Mouse (Mus musculus): ENCODE results near the gene Patl1.
A peak's percentile ranks its signal among the peaks of the same experiment; 100 is the strongest.
"Not testable (repeated sequence)": the region's sequence is repeated elsewhere in the genome, so short reads cannot be mapped to it uniquely, and the experiment has no call there.

Patl1 gene

DNA sequence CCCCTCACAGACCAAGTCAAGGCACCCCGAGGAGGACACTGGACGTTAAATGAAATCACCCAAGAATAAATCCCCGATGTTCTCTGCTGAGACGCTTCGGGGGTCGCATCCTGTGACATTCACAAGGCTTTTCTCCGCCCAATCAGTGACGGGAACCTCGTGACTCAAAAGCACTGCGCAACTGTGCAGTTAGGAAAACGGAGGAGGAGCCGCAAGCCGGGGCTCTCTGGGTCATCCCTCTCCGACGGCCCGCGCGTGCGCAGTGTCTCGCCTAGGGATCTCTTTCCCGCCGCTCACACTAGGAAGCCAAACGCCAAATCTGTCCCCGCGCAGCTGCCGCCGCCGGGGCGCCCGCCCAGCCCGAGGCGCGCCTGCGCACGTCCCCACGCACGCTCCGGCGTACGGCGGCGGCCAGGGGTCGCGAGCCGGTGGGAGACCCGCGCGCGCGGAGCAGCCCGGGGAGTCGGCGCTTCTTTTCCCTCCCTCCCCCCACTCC is at the start of gene Patl1:
Gene Patl1, plus strand, starts transcription at position 363 of the 496 bp plus-strand sequence.
- peak; percentile 94 for DNase-seq (ENCODE audit: low spot score)

- DNase-seq (ENCODE audit: low spot score): no peak
Measured at GRCm38 (mm10) chr19:11867837-11868236, 44.4 kb upstream of the Patl1 start.

- no peak for DNase-seq (ENCODE audit: low spot score)
Measured at GRCm38 (mm10) chr19:11875006-11875405, 37.2 kb upstream of the Patl1 start, which contains the start of gene Olfr1419. Gene Olfr1419, minus strand, starts transcription at chr19:11875106.

GRCm38 (mm10) chr19:11878404-11878803 is 33.8 kb upstream of the Patl1 start:
- DNase-seq (ENCODE audit: low spot score): not testable (repeated sequence)

GRCm38 (mm10) chr19:11886265-11886664 is 25.9 kb upstream of the Patl1 start, which contains the start of gene Olfr1420:
Gene Olfr1420, plus strand, starts transcription at chr19:11886565.
- DNase-seq (ENCODE audit: low spot score): no peak

- no peak for DNase-seq (ENCODE audit: low spot score)
Measured at GRCm38 (mm10) chr19:11911021-11911420, 1.2 kb upstream of the Patl1 start.

DNA sequence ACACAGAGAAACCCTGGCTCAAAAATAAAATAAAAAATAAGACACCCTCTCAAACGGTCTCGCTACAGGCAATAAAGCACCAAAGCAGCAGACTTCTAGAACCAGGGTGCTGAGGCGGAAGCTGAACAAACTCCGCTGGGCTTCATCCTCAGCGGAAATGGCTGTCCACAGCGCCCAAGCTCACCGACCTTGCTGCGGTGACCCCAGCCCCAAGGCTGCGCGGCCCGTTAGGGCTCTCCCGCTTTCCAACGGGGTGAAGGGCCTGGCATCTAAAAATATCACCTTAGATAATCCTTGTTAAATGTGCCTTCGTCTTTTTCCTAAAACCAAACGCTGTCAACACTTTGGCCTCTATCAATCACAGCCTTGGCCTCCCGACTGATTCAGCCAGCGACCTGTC is 596 bp upstream of the Patl1 start:
- no peak for DNase-seq (ENCODE audit: low spot score)

GRCm38 (mm10) chr19:11912533-11913121 is 428 bp downstream of the Patl1 start:
- DNase-seq (ENCODE audit: low spot score): peak; percentile 33

GRCm38 (mm10) chr19:11915804-11916203 is 3.6 kb downstream of the Patl1 start:
- no peak for DNase-seq (ENCODE audit: low spot score)

GRCm38 (mm10) chr19:11922068-11922467 is 9.9 kb downstream of the Patl1 start:
- DNase-seq (ENCODE audit: low spot score): no peak

- not testable (repeated sequence) for DNase-seq (ENCODE audit: low spot score)
Measured at GRCm38 (mm10) chr19:11922515-11922914, 10.3 kb downstream of the Patl1 start.

DNA sequence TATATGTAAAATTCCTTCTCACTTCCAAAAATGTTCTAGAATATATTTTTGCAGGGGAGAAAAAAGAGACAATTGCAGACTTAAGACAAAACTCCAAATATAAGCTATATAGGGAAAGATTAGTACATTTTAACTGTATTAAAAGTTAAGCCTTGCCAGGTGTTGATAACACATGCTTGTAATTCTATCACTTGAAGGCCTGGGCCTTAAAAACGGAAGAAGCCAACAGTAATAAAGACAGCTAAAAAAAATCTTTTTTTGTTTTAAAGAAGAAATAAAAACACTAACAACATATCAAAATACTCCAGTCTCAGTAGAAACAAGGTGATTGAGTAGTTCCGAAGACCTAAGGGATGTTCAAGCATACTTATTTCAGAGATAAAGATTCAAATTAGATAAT is 14.2 kb downstream of the Patl1 start:
- DNase-seq (ENCODE audit: low spot score): no peak

DNA sequence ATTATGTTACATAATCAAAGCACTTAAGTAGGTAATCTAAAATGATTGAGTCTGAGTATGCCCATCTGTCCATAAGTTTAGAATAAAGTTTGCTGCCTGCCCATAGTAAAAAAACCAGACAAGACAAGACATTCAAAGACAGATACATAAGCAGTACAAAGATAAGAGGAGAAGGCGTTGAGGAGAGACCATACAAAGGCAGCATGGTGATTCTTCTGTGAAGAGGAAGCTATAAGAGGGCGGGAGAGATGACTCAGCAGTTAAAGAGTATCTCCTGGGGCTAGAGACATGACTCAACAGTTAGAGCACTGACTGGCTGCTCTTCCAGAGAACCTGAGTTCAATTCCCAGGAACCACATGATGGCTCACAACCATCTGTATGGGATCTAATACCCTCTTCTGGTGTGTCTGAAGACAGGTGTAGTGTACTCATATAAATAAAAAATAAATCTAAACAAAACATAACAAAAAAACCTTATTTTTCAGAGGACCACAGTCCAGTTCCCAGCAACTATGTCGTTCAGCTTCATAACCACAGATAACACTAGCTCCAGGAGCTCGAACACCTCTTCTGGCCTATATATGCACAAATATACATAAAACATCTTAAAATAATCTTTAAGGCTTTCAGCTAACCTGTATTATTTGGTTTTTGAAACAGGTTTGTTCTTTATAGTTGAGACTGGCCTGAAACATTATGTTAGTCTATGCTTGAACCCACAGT is 16.0 kb downstream of the Patl1 start:
- no peak for DNase-seq (ENCODE audit: low spot score)

- DNase-seq (ENCODE audit: low spot score): not testable (repeated sequence)
Measured at GRCm38 (mm10) chr19:11946460-11946859, 34.3 kb downstream of the Patl1 start.

DNA sequence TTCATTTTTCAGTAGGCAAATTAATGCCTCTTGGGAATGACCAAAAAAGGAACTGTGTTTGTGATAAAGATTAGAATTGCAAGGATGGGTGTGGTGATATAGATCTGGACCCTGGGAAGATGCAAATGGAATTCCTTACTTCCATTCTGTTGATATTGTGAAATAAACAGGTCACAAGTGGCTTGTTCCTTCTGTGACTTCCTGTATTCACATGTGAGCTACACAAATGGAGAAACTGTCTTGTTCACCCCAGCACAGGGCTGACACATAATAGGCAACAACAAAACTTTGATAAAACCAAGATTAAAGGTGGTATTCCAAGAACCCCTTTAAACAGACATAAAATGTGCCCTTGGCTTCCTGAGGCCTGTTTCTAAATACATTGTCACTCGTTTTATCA is 37.7 kb downstream of the Patl1 start:
- DNase-seq (ENCODE audit: low spot score): no peak

DNA sequence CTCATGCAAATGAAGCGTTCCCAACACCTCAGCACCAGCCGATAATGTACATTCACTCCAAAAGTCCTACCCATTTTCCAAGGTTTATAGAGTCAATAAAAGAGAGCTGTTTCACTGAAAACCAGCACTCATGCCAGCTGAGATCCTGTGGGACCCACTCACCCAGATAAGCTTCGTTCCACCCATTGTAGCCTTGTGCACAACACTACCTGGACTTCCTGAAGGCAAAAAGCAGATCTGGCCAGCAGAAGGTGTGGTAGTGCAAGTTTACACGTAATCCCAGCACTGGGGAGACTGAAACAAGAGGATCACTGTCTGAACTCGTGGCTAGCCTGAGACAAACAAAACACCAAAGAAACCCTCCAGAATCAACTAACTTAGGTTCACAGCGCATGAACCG is 38.5 kb downstream of the Patl1 start:
- no peak for DNase-seq (ENCODE audit: low spot score)

DNA sequence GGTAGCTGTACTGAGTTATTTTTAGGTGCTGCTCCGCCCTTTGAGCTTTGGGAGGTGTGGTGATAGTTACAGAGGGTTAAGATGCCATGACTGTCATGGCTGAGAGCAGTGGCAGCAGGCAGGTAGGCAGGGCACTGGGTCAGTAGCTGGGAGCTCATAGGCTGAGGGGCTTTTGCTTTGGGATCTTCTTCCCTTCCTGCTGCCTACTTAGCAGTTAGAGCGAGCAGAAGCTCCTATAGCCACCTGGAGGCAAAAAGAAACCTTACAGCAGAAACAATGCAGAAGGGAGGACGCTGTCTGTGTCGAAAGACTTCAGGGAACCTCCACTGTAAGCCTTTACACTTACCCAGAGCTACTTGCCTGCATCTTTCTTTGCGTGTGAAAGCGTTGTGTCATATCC is 42.0 kb downstream of the Patl1 start:
- no peak for DNase-seq (ENCODE audit: low spot score)

- no peak for DNase-seq (ENCODE audit: low spot score)
Measured at GRCm38 (mm10) chr19:11956636-11957035, 44.4 kb downstream of the Patl1 start.

- no peak for DNase-seq (ENCODE audit: low spot score)
Measured at GRCm38 (mm10) chr19:11957396-11957795, 45.2 kb downstream of the Patl1 start.

- no peak for DNase-seq (ENCODE audit: low spot score)
Measured at GRCm38 (mm10) chr19:11957846-11958245, 45.6 kb downstream of the Patl1 start.

DNA sequence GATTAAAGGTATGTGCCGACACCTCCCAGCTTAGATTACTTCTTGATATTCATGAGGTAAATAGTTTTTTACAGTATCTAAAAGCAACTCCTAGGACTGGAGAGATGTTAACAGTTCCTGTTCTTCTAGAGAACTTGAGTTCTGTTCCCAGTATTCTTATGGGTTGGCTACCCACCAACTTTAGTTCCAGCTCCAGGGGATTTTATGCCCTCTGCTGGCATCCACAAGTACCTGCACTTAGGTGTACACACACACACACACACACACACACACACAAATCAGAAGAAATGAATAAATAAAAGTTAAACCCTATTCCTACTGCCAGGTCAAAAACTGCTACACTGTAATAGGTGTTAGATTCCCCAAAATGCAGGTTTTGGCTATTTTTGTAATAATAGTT is 52.1 kb downstream of the Patl1 start:
- DNase-seq (ENCODE audit: low spot score): no peak

DNA sequence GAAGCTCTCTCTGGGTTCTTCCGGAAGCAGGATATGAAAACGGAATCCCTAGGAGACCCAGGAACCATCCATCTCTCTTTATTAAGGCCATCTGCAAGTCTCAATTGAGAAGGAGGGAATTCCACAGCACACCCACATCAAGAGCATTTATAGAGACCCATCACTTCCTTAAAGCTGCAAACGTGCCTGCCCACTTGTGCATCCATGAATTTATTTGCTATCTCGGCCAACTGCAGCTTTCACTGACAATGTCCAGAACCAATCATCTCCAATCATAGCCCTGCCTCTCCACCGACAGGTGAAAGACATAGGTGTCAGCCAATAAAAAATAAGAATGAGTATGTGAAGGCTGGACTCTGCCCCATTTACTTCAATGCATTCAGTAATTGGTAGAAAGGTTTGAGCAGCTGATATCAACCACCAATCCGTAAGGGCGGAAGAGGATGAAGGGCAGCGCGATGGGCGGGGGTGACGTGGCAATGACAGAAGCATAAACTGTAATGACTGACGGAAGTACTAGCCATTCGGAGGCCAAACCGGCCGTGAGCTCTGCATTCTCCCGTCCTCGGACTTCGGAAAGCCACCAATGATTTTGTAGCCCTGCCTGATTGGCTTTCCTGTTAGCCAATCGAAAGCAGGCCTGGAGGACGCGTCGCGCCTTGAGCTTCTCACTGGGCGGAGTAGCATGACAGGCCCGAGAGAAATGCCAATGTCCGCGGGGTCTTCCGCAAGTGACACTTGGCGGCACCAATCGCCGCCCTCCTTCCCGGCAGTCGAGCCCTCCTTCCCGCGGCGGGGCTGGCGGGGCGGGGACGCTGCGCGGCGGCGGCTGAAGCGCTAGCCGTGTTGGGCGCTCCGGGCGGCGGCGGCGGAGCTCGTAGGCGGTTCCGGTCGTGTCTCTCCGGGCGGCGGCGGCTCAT is 53.1 kb downstream of the Patl1 start, which contains the start of gene Osbp:
Gene Osbp, plus strand, starts transcription at position 919 of the 920 bp plus-strand sequence.
- peak; percentile 97 for DNase-seq (ENCODE audit: low spot score)

Data from ovary, postnatal 14 days (tissue).